Mouse (Mus musculus): ENCODE results near the gene Ebf3. TPM values are rescaled to one million over a fixed set of nuclear protein-coding genes. Genes with fewer than 3 reads are reported as not detected.

Gene Ebf3
- polyA plus RNA-seq, 1 experiment from 2014 or later: 6.4 TPM

DNA sequence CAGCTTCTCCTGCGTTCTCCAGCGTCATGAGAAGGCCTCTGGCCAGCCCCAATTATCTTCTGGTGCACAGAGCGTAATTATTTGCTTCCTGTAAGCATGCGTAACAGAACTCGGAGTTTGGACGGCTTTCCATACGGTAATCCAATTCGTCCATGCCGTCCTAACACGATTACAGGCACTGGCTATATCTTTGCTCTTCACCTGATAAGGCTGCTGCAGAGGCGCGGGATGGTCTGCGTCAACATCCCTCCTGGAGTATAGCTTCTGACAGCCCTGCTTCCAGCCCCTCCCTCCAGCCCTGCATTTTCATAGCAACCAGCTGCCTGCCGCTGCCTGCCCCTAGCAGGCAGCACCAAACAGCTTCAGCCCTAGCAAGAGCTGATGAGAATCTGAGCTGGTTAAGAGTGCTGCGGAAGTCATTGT is 12.9 kb downstream of the Ebf3 start:
- H3K4me1 ChIP-seq: peaks cover 68% of the 10 kb centered on the region
- H3K9ac ChIP-seq: no peak overlapping the region

DNA sequence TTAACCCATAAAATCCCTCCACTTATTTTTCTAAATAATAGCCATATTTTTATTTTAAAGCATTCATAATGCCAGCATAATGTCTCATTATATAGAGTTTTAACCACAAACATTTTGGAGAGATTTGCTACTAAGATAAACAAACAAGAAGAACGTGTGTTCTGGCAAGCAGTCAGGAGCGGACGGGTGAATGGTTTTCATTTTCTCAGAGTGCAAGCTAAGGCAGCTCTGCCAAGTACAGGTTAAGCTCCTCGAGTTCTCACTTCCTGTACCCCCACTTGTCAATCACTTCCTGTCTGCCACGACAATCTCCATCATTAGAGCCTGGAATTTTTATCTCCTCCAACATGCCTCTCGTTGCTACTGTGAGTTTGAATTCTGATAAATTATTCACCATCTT is 13.4 kb downstream of the Ebf3 start:
- H3K9me3 ChIP-seq (replicated peaks): no peaks in the 10 kb centered on the region
- H3K4me1 ChIP-seq: peaks cover 68% of the 10 kb centered on the region
- no peak overlapping the region for H3K9ac ChIP-seq
- 8% methylated on average over 6 of the region's 6 CpGs for WGBS
- H3K27me3 ChIP-seq: peaks cover 37% of the 10 kb centered on the region
- 0 out of 2 replicates have a peak overlapping the region, but pooled peaks have one; percentile 12 for H3K4me3 ChIP-seq (replicated peaks)
- no peaks in the 10 kb centered on the region for H3K36me3 ChIP-seq
- ATAC-seq (ENCODE audit: insufficient number of reproducible peaks, low FRiP score, low TSS enrichment, low read depth): no peak
- H3K4me2 ChIP-seq (replicated peaks): peak overlapping the region; percentile 26
- 0 out of 2 replicates have a peak overlapping the region, but pooled peaks have one; percentile 60 for H3K27ac ChIP-seq (replicated peaks)

More for the DNA sequence above, 12.9 kb downstream of the Ebf3 start:
- Histone ChIP-seq H3K36me3 (no peaks in the 10 kb centered on the region), H3K9me3 (replicated peaks) (no peaks in the 10 kb centered on the region), H3K4me2 (replicated peaks) (peak overlapping the region; percentile 26), H3K27ac (replicated peaks) (peak overlapping the region; percentile 60), H3K27me3 (peaks cover 40% of the 10 kb centered on the region), H3K4me3 (replicated peaks) (peak overlapping the region; percentile 12; the same call in 1 of the 2 replicates)
- ATAC-seq (ENCODE audit: insufficient number of reproducible peaks, low FRiP score, low TSS enrichment, low read depth): 0 out of 2 replicates have a peak, but pooled peaks have one; percentile 44
- 13% methylated on average over 15 of the region's 15 CpGs for WGBS

DNA sequence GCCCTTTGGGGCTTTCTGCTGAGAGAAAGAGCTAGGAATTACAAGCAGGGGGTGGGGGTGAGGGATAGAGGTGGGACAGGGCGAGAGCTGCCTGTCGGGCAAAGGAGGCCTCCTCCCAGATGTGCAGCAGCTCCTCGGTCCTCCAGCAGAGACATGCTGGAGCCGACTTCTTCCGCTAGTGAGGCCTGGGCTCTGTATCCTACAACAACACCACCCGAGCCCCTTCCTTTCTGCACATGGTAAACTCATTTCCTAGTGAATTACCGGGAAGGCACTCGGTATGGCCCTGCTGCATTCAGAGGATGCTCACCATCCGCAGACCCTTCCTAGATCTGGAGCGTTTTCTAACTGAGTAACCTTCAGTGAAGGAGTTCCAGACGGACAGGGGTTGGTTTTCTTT is 14.1 kb downstream of the Ebf3 start:
- Histone ChIP-seq H3K4me2 (replicated peaks) (peak overlapping the region; percentile 2; the same call in 1 of the 2 replicates), H3K27me3 (peaks cover 35% of the 10 kb centered on the region), H3K9me3 (replicated peaks) (no peaks in the 10 kb centered on the region), H3K36me3 (no peaks in the 10 kb centered on the region), H3K9ac (no peak overlapping the region), H3K4me1 (peaks cover 68% of the 10 kb centered on the region), H3K4me3 (replicated peaks) (no peak overlapping the region), H3K27ac (replicated peaks) (no peak overlapping the region)
- 20% methylated on average over 11 of the region's 11 CpGs for WGBS
- no peak for ATAC-seq (ENCODE audit: insufficient number of reproducible peaks, low FRiP score, low TSS enrichment, low read depth)

DNA sequence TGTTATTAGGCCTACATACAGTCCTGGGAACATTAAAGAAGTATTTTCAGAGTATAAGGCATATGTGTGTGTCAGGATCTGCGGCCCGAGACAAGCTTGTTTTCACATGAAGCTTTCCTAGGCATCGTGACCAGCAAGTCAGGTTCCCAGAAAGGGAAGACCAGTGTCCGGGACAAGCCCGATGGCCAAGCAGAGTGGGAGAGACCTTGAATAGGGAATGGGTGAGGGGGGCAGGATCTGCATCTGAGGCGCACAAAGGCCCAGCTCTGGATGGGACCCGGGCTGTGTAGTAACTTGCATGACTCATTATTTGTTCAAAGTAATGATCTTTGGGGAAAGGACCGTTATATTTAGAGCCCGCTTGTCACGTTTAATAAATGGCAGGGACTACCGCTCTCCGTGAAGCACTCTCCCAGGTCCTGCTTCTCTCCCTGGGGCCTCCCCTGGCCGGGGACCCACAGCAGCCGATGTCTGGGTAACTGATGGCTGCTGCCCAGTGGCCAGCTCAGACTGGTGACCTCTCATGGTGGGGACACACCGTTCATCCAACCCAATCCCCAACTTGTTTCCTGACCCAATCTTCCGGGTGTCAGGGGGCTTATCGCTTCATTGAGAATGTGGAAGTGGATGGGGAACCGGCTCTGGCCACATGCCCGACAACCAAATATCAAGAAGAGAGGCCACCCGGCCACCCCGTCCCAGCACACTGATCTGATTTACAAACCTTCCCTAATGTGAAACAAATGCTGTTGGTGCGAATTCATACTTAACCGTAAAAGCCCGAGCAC is 16.5 kb downstream of the Ebf3 start:
- no peak overlapping the region for H3K27ac ChIP-seq (replicated peaks)
- ATAC-seq (ENCODE audit: insufficient number of reproducible peaks, low FRiP score, low TSS enrichment, low read depth): no peak
- 0 out of 2 replicates have a peak overlapping the region, but pooled peaks have one; percentile 13 for H3K4me2 ChIP-seq (replicated peaks)
- no peak overlapping the region for H3K9ac ChIP-seq
- H3K4me3 ChIP-seq (replicated peaks): no peak overlapping the region
- peaks cover 35% of the 10 kb centered on the region for H3K27me3 ChIP-seq
- 48% methylated on average over 24 of the region's 24 CpGs for WGBS
- H3K36me3 ChIP-seq: no peaks in the 10 kb centered on the region
- H3K4me1 ChIP-seq: peaks cover 58% of the 10 kb centered on the region
- H3K9me3 ChIP-seq (replicated peaks): no peaks in the 10 kb centered on the region

DNA sequence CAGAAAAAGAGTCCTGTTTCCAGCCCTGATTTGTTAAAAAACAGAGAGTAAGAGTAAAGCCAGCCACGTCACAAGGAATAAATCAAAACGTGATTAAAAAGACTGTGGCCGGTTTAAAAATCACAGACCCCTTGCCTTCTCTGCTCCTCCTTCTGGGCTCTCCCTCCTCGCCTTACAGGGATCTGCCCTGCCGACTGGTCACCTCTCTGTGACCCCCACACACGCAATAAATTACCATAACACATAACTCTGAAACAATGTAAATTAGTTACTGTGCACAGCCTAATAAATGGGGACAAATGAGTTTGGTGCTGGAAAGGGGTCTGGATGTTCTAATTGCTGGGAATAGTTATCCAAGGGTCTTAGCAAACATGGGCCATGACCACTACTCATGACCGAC is 17.1 kb downstream of the Ebf3 start:
- no peak overlapping the region for H3K4me2 ChIP-seq (replicated peaks)
- H3K4me1 ChIP-seq: peaks cover 58% of the 10 kb centered on the region
- no peaks in the 10 kb centered on the region for H3K9me3 ChIP-seq (replicated peaks)
- 54% methylated on average over 7 of the region's 7 CpGs for WGBS
- H3K4me3 ChIP-seq (replicated peaks): no peak overlapping the region
- no peak overlapping the region for H3K9ac ChIP-seq
- ATAC-seq (ENCODE audit: insufficient number of reproducible peaks, low FRiP score, low TSS enrichment, low read depth): no peak
- H3K27me3 ChIP-seq: peaks cover 37% of the 10 kb centered on the region
- no peak overlapping the region for H3K27ac ChIP-seq (replicated peaks)
- no peaks in the 10 kb centered on the region for H3K36me3 ChIP-seq

DNA sequence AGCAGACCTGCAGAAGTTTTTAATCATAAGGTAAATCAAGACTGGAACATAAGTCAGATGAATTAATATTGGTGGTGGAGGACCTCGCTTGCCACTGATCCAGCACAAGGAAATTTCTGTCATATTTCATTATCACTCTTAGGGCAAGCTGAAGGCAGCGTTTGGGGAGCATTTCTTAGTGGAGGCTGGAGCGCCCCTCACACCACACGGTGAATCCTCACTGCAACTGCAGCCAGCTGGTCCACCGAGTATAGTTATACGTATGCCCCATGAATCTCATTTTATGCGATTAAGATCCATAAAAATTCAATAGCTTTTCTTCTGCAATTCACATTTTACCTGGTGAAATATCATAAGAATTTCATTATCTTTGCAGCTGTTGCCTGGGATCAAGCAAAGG is 18.6 kb downstream of the Ebf3 start:
- H3K4me2 ChIP-seq (replicated peaks): no peak overlapping the region
- H3K4me1 ChIP-seq: peaks cover 44% of the 10 kb centered on the region
- no peak overlapping the region for H3K9ac ChIP-seq
- peaks cover 37% of the 10 kb centered on the region for H3K27me3 ChIP-seq
- no peaks in the 10 kb centered on the region for H3K9me3 ChIP-seq (replicated peaks)
- H3K27ac ChIP-seq (replicated peaks): no peak overlapping the region
- H3K36me3 ChIP-seq: no peaks in the 10 kb centered on the region
- WGBS: 63% methylated on average over 7 of the region's 7 CpGs
- no peak overlapping the region for H3K4me3 ChIP-seq (replicated peaks)
- ATAC-seq (ENCODE audit: insufficient number of reproducible peaks, low FRiP score, low TSS enrichment, low read depth): no peak

DNA sequence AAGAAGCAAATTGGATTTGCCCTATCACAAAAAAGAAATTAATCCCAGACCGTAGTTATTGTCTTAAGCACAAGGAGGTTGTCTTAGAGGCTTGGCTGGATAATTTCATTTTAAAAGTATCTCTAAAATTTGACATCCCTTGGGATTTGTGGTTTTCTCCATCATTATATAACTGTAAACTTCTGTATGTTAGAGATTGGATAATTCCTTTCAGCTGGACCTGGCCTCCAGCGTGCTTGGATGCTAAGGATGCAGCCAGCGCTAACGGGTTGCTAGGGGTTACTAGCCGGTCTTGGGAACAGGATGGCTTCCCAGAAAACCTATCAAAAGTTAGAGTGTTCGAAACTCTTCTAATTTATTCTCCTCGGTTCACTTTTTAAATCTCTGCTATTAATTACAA is 19.8 kb downstream of the Ebf3 start:
- peaks cover 32% of the 10 kb centered on the region for H3K4me1 ChIP-seq
- H3K4me2 ChIP-seq (replicated peaks): no peak overlapping the region
- no peaks in the 10 kb centered on the region for H3K9me3 ChIP-seq (replicated peaks)
- WGBS: 40% methylated on average over 7 of the region's 7 CpGs
- no peaks in the 10 kb centered on the region for H3K36me3 ChIP-seq
- H3K9ac ChIP-seq: no peak overlapping the region
- H3K27me3 ChIP-seq: peaks cover 32% of the 10 kb centered on the region
- no peak overlapping the region for H3K27ac ChIP-seq (replicated peaks)
- H3K4me3 ChIP-seq (replicated peaks): no peak overlapping the region
- no peak for ATAC-seq (ENCODE audit: insufficient number of reproducible peaks, low FRiP score, low TSS enrichment, low read depth)

DNA sequence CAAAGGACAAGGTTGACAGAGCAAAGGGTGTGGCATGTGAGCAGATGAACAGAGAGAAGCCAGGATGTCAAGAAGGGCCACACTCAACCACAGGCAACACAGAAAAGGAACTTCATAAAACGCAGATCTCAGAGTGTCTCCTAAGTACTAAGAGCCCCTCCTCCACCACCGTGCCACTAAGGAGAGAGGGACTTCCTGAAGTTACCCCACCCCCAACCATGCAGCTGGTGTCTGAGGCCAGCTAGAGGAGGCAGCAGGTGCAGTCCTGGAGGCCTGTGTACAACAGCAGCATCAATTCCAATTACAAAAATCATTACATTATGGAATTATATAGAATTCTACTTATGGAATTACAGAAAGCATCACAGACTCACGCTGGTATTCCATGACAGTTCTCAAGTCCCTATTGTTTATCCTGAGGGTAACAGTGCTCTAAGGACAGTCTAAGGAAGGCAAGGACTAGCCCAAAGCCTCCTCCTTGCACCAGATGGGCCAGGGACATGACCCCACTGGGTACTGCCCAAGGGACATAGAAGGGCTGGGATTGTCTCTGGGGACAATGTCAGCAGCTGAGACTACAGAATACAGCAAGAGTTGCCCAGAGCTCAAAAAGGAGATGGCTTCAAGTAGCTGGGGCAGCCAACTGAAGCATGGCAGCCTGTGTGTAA is 24.8 kb downstream of the Ebf3 start:
- Histone ChIP-seq H3K4me2 (replicated peaks) (no peak overlapping the region), H3K4me1 (peaks cover 7% of the 10 kb centered on the region; the same call in 1 of the 2 replicates), H3K4me3 (replicated peaks) (no peak overlapping the region), H3K9ac (no peak overlapping the region), H3K27ac (replicated peaks) (no peak overlapping the region), H3K27me3 (peaks cover 11% of the 10 kb centered on the region; the same call in 1 of the 2 replicates), H3K9me3 (replicated peaks) (no peaks in the 10 kb centered on the region), H3K36me3 (no peaks in the 10 kb centered on the region)
- no peak for ATAC-seq (ENCODE audit: insufficient number of reproducible peaks, low FRiP score, low TSS enrichment, low read depth)
- WGBS: 49% methylated on average over 3 of the region's 3 CpGs

DNA sequence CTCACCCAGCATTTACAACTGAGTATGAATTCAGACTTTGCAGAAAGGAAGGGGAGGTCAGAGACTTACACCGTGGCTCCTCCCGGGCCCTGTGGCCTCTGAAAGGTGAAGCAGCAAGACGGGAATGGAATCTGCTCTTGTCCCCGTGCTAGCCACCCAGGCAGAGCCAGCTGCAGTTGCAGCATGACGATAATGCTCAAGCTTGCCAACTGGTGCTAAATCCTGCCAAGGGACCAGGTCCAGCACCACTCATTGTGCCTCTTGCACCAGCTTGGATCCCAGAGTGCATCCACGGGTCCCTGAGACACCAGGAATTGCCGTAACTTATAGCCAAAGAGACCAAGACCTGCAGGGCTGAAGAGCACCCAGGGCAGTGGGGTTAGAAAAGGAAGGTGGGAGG is 36.1 kb downstream of the Ebf3 start:
- Histone ChIP-seq H3K4me3 (replicated peaks) (no peak overlapping the region), H3K9ac (no peak overlapping the region), H3K4me2 (replicated peaks) (no peak overlapping the region), H3K36me3 (no peaks in the 10 kb centered on the region), H3K4me1 (peaks cover 12% of the 10 kb centered on the region), H3K27ac (replicated peaks) (no peak overlapping the region), H3K27me3 (no peaks in the 10 kb centered on the region), H3K9me3 (replicated peaks) (no peaks in the 10 kb centered on the region)
- WGBS: 77% methylated on average over 7 of the region's 7 CpGs
- no peak for ATAC-seq (ENCODE audit: insufficient number of reproducible peaks, low FRiP score, low TSS enrichment, low read depth)

DNA sequence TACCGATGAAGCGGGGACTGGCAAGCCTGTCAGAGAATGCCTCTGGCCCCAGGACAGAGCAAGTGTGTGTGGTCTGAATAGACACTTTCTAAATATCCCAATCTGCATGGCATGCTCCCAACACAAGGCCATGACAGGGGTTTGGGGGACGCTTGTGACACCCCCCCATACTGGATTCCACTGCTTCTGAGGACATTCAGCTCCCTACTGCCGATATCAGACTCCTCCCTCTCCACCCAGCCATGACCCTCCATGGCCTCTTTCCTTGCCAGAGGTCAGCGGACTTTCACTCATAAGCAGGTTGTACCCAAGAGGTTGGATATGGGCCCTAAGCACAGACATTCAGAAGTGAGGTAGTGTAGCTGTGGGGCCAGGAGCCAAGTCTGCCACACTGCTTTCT is 36.5 kb downstream of the Ebf3 start:
- no peak overlapping the region for H3K4me2 ChIP-seq (replicated peaks)
- ATAC-seq (ENCODE audit: insufficient number of reproducible peaks, low FRiP score, low TSS enrichment, low read depth): no peak
- 79% methylated on average over 5 of the region's 5 CpGs for WGBS
- H3K27me3 ChIP-seq: no peaks in the 10 kb centered on the region
- no peak overlapping the region for H3K27ac ChIP-seq (replicated peaks)
- H3K36me3 ChIP-seq: no peaks in the 10 kb centered on the region
- no peak overlapping the region for H3K9ac ChIP-seq
- no peak overlapping the region for H3K4me3 ChIP-seq (replicated peaks)
- H3K4me1 ChIP-seq: peaks cover 12% of the 10 kb centered on the region
- no peaks in the 10 kb centered on the region for H3K9me3 ChIP-seq (replicated peaks)

DNA sequence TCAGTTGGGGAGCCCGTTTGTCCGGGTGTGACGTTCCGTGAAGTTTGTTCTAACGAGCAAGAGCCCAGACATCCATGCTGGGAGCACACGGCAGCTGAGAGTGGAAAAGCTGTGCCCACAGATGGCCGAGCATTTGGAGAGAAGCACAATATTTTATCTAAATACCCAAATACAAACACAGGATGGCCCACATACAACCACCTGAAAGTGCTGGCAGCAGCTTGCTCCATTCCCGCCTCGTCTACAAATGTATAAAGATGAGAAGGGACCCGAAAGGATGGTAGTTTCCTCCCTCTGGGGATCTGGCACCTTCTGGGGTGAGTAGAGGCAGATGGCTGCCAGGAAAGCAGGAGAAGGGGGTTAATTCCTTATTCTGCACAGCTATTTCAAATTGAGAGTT is 42.0 kb downstream of the Ebf3 start:
- WGBS: 74% methylated on average over 10 of the region's 10 CpGs
- H3K27me3 ChIP-seq: no peaks in the 10 kb centered on the region; the same call in 1 of the 2 replicates
- no peaks in the 10 kb centered on the region for H3K36me3 ChIP-seq
- H3K9me3 ChIP-seq (replicated peaks): no peaks in the 10 kb centered on the region
- no peak overlapping the region for H3K4me3 ChIP-seq (replicated peaks)
- H3K9ac ChIP-seq: no peak overlapping the region
- H3K4me2 ChIP-seq (replicated peaks): no peak overlapping the region
- H3K4me1 ChIP-seq: peaks cover 42% of the 10 kb centered on the region
- ATAC-seq (ENCODE audit: insufficient number of reproducible peaks, low FRiP score, low TSS enrichment, low read depth): no peak
- no peak overlapping the region for H3K27ac ChIP-seq (replicated peaks)
